Comparison of ENCODE assay signal across 20 mouse cellular contexts in genomic region chr8:47211226-47211625, GRCm38 (mm10).
DNase-seq lines count a peak whose midpoint lies in the region; ATAC-seq and TF ChIP-seq lines count a peak whose summit lies in the region.
"Had no signal": no experiment of that assay in that cellular context is flagged by ENCODE, and none has a peak within 500 bp of the region (broad histone marks: within the 10 kb centered on the region; RNA-seq: fewer than 3 reads in every experiment).

No protein-coding gene starts in this region.

- no peaks in the 10 kb centered on the region for H3K36me3 ChIP-seq in hindbrain, embryonic 12.5 days
- H3K36me3 ChIP-seq in hindbrain, embryonic 14.5 days (replicated peaks; ENCODE audit: control insufficient read depth, insufficient read depth) = no peaks in the 10 kb centered on the region
- no peaks in the 10 kb centered on the region for H3K36me3 ChIP-seq in embryonic facial prominence, embryonic 10.5 days (replicated peaks)
- H3K36me3 ChIP-seq in limb, embryonic 14.5 days (ENCODE audit: control insufficient read depth, insufficient read depth, low read length) = no peaks in the 10 kb centered on the region
- 0 out of 2 replicates have a peak, but pooled peaks cover 3% of the 10 kb centered on the region for H3K36me3 ChIP-seq in forebrain, embryonic 10.5 days (replicated peaks)
- H3K36me3 ChIP-seq: forebrain, embryonic 12.5 days; heart, embryonic 15.5 days; midbrain, embryonic 13.5 days had no signal

- H3K27ac ChIP-seq in hindbrain, embryonic 12.5 days = no peak overlapping the region
- no peak overlapping the region for H3K27ac ChIP-seq in hindbrain, embryonic 14.5 days
- peak overlapping the region; percentile 30; the same call in 1 of the 2 replicates for H3K27ac ChIP-seq in embryonic facial prominence, embryonic 10.5 days (replicated peaks)
- H3K27ac ChIP-seq in limb, embryonic 14.5 days (replicated peaks; ENCODE audit: low read depth, low read length) = 0 out of 2 replicates have a peak overlapping the region, but pooled peaks have one; percentile 26
- no peak overlapping the region for H3K27ac ChIP-seq in forebrain, embryonic 10.5 days
- H3K27ac ChIP-seq in cerebellum, adult 2 months (ENCODE audit: insufficient read depth, low read length) = no peak overlapping the region
- H3K27ac ChIP-seq: forebrain, embryonic 12.5 days; gastrocnemius, adult 2 months; heart, embryonic 15.5 days; kidney, postnatal 0 days; midbrain, embryonic 13.5 days had no signal

- no peak for TF ChIP-seq POLR2A in limb, embryonic 14.5 days (IDR thresholded peaks at IDR 0.05; ENCODE audit: borderline replicate concordance, extremely low read depth, insufficient read depth, insufficient read length)
- no peak for TF ChIP-seq POLR2A in cerebellum, adult 2 months (IDR thresholded peaks at IDR 0.05; ENCODE audit: borderline replicate concordance, insufficient read depth, low read length)

- no peak overlapping the region for H3K4me3 ChIP-seq in hindbrain, embryonic 12.5 days
- H3K4me3 ChIP-seq in hindbrain, embryonic 14.5 days (replicated peaks; ENCODE audit: low read length) = no peak overlapping the region
- peak overlapping the region; percentile 23; the same call in 1 of the 2 replicates for H3K4me3 ChIP-seq in embryonic facial prominence, embryonic 10.5 days
- no peak overlapping the region for H3K4me3 ChIP-seq in limb, embryonic 14.5 days (replicated peaks; ENCODE audit: low read length)
- H3K4me3 ChIP-seq in forebrain, embryonic 10.5 days = no peak overlapping the region
- H3K4me3 ChIP-seq in cerebellum, adult 2 months (replicated peaks; ENCODE audit: insufficient read depth, low read depth, low read length) = no peak overlapping the region
- H3K4me3 ChIP-seq: forebrain, embryonic 12.5 days; gastrocnemius, adult 2 months; heart, embryonic 15.5 days; midbrain, embryonic 13.5 days had no signal

- no peak for TF ChIP-seq CTCF in cerebellum, adult 2 months (IDR thresholded peaks at IDR 0.05; ENCODE audit: borderline replicate concordance, insufficient read depth, low read depth, low read length)

- H3K9me3 ChIP-seq in hindbrain, embryonic 12.5 days (replicated peaks) = no peaks in the 10 kb centered on the region
- no peaks in the 10 kb centered on the region for H3K9me3 ChIP-seq in hindbrain, embryonic 14.5 days (ENCODE audit: control insufficient read depth, low read length)
- H3K9me3 ChIP-seq in embryonic facial prominence, embryonic 10.5 days = no peaks in the 10 kb centered on the region
- H3K9me3 ChIP-seq in limb, embryonic 14.5 days (ENCODE audit: control insufficient read depth, low read length) = no peaks in the 10 kb centered on the region
- no peaks in the 10 kb centered on the region for H3K9me3 ChIP-seq in forebrain, embryonic 10.5 days
- H3K9me3 ChIP-seq: forebrain, embryonic 12.5 days; heart, embryonic 15.5 days; midbrain, embryonic 13.5 days had no signal

- no peak overlapping the region for H3K9ac ChIP-seq in hindbrain, embryonic 12.5 days
- H3K9ac ChIP-seq in hindbrain, embryonic 14.5 days = no peak overlapping the region
- no peak overlapping the region for H3K9ac ChIP-seq in limb, embryonic 14.5 days (ENCODE audit: low read depth, low read length, severe bottlenecking)
- H3K9ac ChIP-seq: forebrain, embryonic 12.5 days; heart, embryonic 15.5 days; midbrain, embryonic 13.5 days had no signal

- no peak for DNase-seq in hindbrain, embryonic 14.5 days (ENCODE audit: low spot score)
- DNase-seq in embryonic facial prominence, embryonic 10.5 days (ENCODE audit: low spot score) = peak; percentile 54
- DNase-seq in forelimb bud, embryonic 11.5 days (ENCODE audit: low read depth, low spot score) = peak; percentile 56
- DNase-seq in limb, embryonic 14.5 days (ENCODE audit: low spot score) = peak; percentile 52
- no peak for DNase-seq in forebrain, embryonic 10.5 days (ENCODE audit: extremely low spot score, low spot score)
- no peak for DNase-seq in cerebellum, adult 2 months
- DNase-seq: adrenal gland, postnatal 25 days; cerebellum, adult 9-10 months; gastrocnemius, adult 2 months; heart, postnatal 4 days; kidney, adult 18-20 months; lung, postnatal 14 days; right cerebral cortex, postnatal 25 days; spleen, adult 18-20 months had no signal

- ATAC-seq in hindbrain, embryonic 12.5 days (ENCODE audit: low FRiP score) = no peak
- no peak for ATAC-seq in hindbrain, embryonic 14.5 days (ENCODE audit: low FRiP score)
- ATAC-seq in limb, embryonic 14.5 days (ENCODE audit: low FRiP score, low read depth) = no peak
- ATAC-seq: CD4-positive, CD25-positive, alpha-beta regulatory T cell, adult 4 months; midbrain, embryonic 13.5 days had no signal

- peaks cover 25% of the 10 kb centered on the region for H3K4me1 ChIP-seq in hindbrain, embryonic 12.5 days
- H3K4me1 ChIP-seq in hindbrain, embryonic 14.5 days (replicated peaks; ENCODE audit: control insufficient read depth, insufficient read depth, low read length) = peaks cover 7% of the 10 kb centered on the region
- peaks cover 36% of the 10 kb centered on the region for H3K4me1 ChIP-seq in embryonic facial prominence, embryonic 10.5 days
- peaks cover 25% of the 10 kb centered on the region for H3K4me1 ChIP-seq in limb, embryonic 14.5 days (ENCODE audit: control insufficient read depth, insufficient read depth, low read length)
- peaks cover 20% of the 10 kb centered on the region for H3K4me1 ChIP-seq in forebrain, embryonic 10.5 days
- peaks cover 2% of the 10 kb centered on the region; the same call in 1 of the 2 replicates for H3K4me1 ChIP-seq in cerebellum, adult 2 months (ENCODE audit: control insufficient read depth, insufficient read depth, low read length)

- WGBS in hindbrain, embryonic 12.5 days = 62% methylated on average over 9 of the region's 9 CpGs
- WGBS in hindbrain, embryonic 14.5 days = 85% methylated on average over 9 of the region's 9 CpGs
- 39% methylated on average over 9 of the region's 9 CpGs for WGBS in embryonic facial prominence, embryonic 10.5 days
- 20% methylated on average over 9 of the region's 9 CpGs for WGBS in limb, embryonic 14.5 days
- WGBS in forebrain, embryonic 10.5 days = 71% methylated on average over 9 of the region's 9 CpGs
- 73% methylated on average over 9 of the region's 9 CpGs for whole genome bisulfite sequencing in cerebellum, adult 2 months

- H3K27me3 ChIP-seq in hindbrain, embryonic 12.5 days = no peaks in the 10 kb centered on the region
- no peaks in the 10 kb centered on the region for H3K27me3 ChIP-seq in hindbrain, embryonic 14.5 days (ENCODE audit: control insufficient read depth, insufficient read depth, low read length)
- H3K27me3 ChIP-seq in embryonic facial prominence, embryonic 10.5 days (replicated peaks; ENCODE audit: low read depth, poor library complexity, severe bottlenecking) = no peaks in the 10 kb centered on the region
- H3K27me3 ChIP-seq in limb, embryonic 14.5 days (ENCODE audit: control insufficient read depth, insufficient read depth, low read length) = no peaks in the 10 kb centered on the region
- H3K27me3 ChIP-seq in forebrain, embryonic 10.5 days (ENCODE audit: poor library complexity, severe bottlenecking) = no peaks in the 10 kb centered on the region
- no peaks in the 10 kb centered on the region for H3K27me3 ChIP-seq in cerebellum, adult 2 months (ENCODE audit: control insufficient read depth, insufficient read depth, low read length)
- H3K27me3 ChIP-seq: forebrain, embryonic 12.5 days; heart, embryonic 15.5 days; midbrain, embryonic 13.5 days had no signal

- H3K4me2 ChIP-seq in hindbrain, embryonic 12.5 days (replicated peaks) = 0 out of 2 replicates have a peak overlapping the region, but pooled peaks have one; percentile 4
- H3K4me2 ChIP-seq in hindbrain, embryonic 14.5 days (replicated peaks) = no peak overlapping the region
- peak overlapping the region; percentile 20 for H3K4me2 ChIP-seq in limb, embryonic 14.5 days (replicated peaks; ENCODE audit: low read depth, low read length, severe bottlenecking)
- H3K4me2 ChIP-seq: forebrain, embryonic 12.5 days; heart, embryonic 15.5 days; midbrain, embryonic 13.5 days had no signal

Comparison
In these comparisons a context has a peak if more than half of its experiments do, and no peak if none do; other contexts are left out.
1. H3K27ac ChIP-seq: peak in embryonic facial prominence, embryonic 10.5 days (single experiment) and limb, embryonic 14.5 days (single experiment); none in hindbrain, embryonic 12.5 days (single experiment), hindbrain, embryonic 14.5 days (single experiment), forebrain, embryonic 10.5 days (single experiment) and cerebellum, adult 2 months (single experiment).
2. DNase-seq: peak in embryonic facial prominence, embryonic 10.5 days (single experiment), forelimb bud, embryonic 11.5 days (single experiment) and limb, embryonic 14.5 days (single experiment); none in hindbrain, embryonic 14.5 days (single experiment), forebrain, embryonic 10.5 days (single experiment) and cerebellum, adult 2 months (0 of 2).